Mouse (Mus musculus): ENCODE measurements around the gene AC153137.1.

- no peak for TF ChIP-seq CTCF (IDR thresholded peaks at IDR 0.05; ENCODE audit: borderline replicate concordance, insufficient read depth, low read length)
- no peak for TF ChIP-seq POLR2A (IDR thresholded peaks at IDR 0.05; ENCODE audit: low read depth, low read length)
These were observed 37.2 kb downstream of the AC153137.1 start for GRCm38 (mm10) chr1:30940571-30940970.
